ENCODE assay signal across 8 mouse cellular contexts in the genomic region with DNA sequence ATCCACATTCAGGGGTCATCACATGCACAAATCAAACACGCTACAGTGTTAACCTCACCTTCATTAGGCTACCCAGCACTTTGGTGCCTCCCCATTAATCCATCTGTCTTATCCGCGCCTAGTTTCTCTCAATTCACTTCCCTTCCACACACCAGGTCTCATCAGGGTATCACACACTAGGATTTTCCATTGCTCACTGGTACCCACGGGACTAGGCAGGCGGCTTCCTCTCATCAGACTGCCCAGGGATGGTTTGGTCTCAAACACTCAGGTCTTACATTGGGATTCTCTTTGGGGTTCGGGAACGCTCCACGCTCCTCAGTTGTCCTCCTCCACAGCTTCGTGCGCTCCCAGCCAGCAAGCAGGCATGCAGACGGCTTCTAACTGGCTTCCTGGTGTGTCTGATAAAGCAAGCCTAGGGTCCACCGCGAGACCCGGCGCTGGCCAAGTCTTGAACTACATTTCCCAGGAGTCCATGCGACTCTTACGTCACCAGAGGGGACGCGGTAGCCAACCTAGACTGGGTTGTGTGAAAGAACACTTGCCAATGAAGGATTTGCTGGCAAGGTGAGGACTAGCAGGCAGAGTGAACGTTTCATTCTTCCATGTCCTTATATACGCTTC. TPM values are rescaled to one million over a fixed set of nuclear protein-coding genes. Genes with fewer than 3 reads are reported as not detected.
DNase-seq lines count a peak whose midpoint lies in the region; ATAC-seq lines count a peak whose summit lies in the region.

A gene (minus strand): TSS at position 451 of the 624 bp plus-strand sequence.

- no peaks in the 10 kb centered on the region for H3K9me3 ChIP-seq in forebrain, embryonic 14.5 days (replicated peaks; ENCODE audit: control insufficient read depth, low read length)

- peak within 1 kb of the TSS; percentile 74 for H3K4me2 ChIP-seq in forebrain, embryonic 14.5 days (ENCODE audit: low read length)

- intact Hi-C loops in heart, postnatal 14 days (cut with DNase I): no loop called here

- peaks cover 10% of the 10 kb centered on the region for H3K36me3 ChIP-seq in forebrain, embryonic 14.5 days (ENCODE audit: control insufficient read depth, insufficient read depth, low read length)

- H3K4me1 ChIP-seq in forebrain, embryonic 14.5 days (ENCODE audit: control insufficient read depth, insufficient read depth, low read length): peaks cover 4% of the 10 kb centered on the region

- H3K27me3 ChIP-seq in forebrain, embryonic 14.5 days (replicated peaks; ENCODE audit: control insufficient read depth, insufficient read depth, low read length): no peaks in the 10 kb centered on the region

- peak within 1 kb of the TSS; percentile 54 for H3K4me3 ChIP-seq in forebrain, embryonic 14.5 days (ENCODE audit: low read depth, low read length)

- peak within 1 kb of the TSS; percentile 30; the same call in 1 of the 2 replicates for H3K27ac ChIP-seq in forebrain, embryonic 14.5 days (ENCODE audit: low read depth, low read length)

- WGBS in forebrain, embryonic 14.5 days: under 1% methylated on average over 21 of the region's 21 CpGs

- DNase-seq in ES-CJ7 (ENCODE audit: low read depth, low spot score): peak; percentile 90
- peak; percentile 79 for DNase-seq in cerebellum, adult 11 months
- DNase-seq in forebrain, embryonic 14.5 days (ENCODE audit: low spot score): peak; percentile 97
- peak; percentile 72 to 87 for DNase-seq in heart, postnatal 14 days
- DNase-seq in layer of hippocampus, adult 11-12 months (ENCODE audit: low spot score): peak; percentile 89
- peak; percentile 83 to 87 for DNase-seq in lung, adult 18-20 months
- peak; percentile 66 to 81 for DNase-seq in thymus, adult 18-20 months

- ATAC-seq in forebrain, embryonic 14.5 days: peak; percentile 99
- peak; percentile 94 for ATAC-seq in neutrophil, adult 5-6 weeks (ENCODE audit: extremely low read depth, insufficient number of reproducible peaks, low FRiP score, poor library complexity, severe bottlenecking)

- H3K9ac ChIP-seq in forebrain, embryonic 14.5 days (ENCODE audit: low read length): peak within 1 kb of the TSS; percentile 74

RNA-seq across cellular contexts. Expression of the gene that starts here (rescaled TPM):
- 15.7 and 17.1 TPM in 2 replicates for polyA plus RNA-seq in forebrain, embryonic 14.5 days (2014; fragmentation: Nextera tagmentation; extraction: Ambion mirVana)
- 1 to 10 TPM in 1 of 2 experiments, under 1 TPM in 1; 0.83 to 1.5 TPM for total RNA-seq in heart, postnatal 14 days (2021)
- 10.4 and 10.7 TPM in 2 replicates for total RNA-seq in neutrophil, adult 5-6 weeks (2017)

Comparison
In these comparisons a context has a peak if more than half of its experiments do, and no peak if none do; other contexts are left out.
1. Peak in every context shown above with its lines: DNase-seq, ATAC-seq, H3K4me3 ChIP-seq and H3K27ac ChIP-seq.